Mouse (Mus musculus) forebrain, embryonic 14.5 days (tissue): Measurements from ENCODE around the gene Fibcd1. TPM values are rescaled to one million over a fixed set of nuclear protein-coding genes. Genes with fewer than 3 reads are reported as not detected.
A peak's percentile ranks its signal among the peaks of the same experiment; 100 is the strongest.

Experiments
- ATAC-seq: fragments of 200-750 bp; cut with Nextera tagmentation; 2 replicates; pipeline ENCODE4 v1.8.0; 2017; ENCODE audit warnings: mild to moderate bottlenecking, moderate library complexity
- DNase-seq: peaks from one replicate; pipeline ENCODE4 v3.0.0-alpha.2; 2015; ENCODE audit warnings: low spot score
- H3K27ac ChIP-seq: fragments of 300-500 bp; sonication (generic); 2 replicates; pipeline ENCODE4 v1.5.1; 2014; ENCODE audit warnings: low read depth, mild to moderate bottlenecking, control low read depth, low read length, moderate library complexity
- H3K27me3 ChIP-seq: fragments of 300-500 bp; sonication (generic); replicated peaks from 2 replicates; pipeline ENCODE4 v1.6.1; 2014; ENCODE audit warnings: low read length, control low read depth, mixed read lengths; ENCODE audit not compliant: control insufficient read depth, insufficient read depth
- H3K36me3 ChIP-seq: fragments of 300-500 bp; sonication (generic); 2 replicates; pipeline ENCODE4 v1.6.1; 2014; ENCODE audit warnings: low read length, control low read depth; ENCODE audit not compliant: control insufficient read depth, insufficient read depth
- H3K4me1 ChIP-seq: fragments of 300-500 bp; sonication (generic); 2 replicates; pipeline ENCODE4 v1.6.1; 2014; ENCODE audit warnings: antibody characterized with exemption, low read length, control low read depth; ENCODE audit not compliant: control insufficient read depth, insufficient read depth
- H3K4me2 ChIP-seq: fragments of 300-500 bp; sonication (generic); 2 replicates; pipeline ENCODE4 v1.6.1; 2014; ENCODE audit warnings: mild to moderate bottlenecking, control low read depth, low read length
- H3K4me3 ChIP-seq: fragments of 300-500 bp; sonication (generic); 2 replicates; pipeline ENCODE4 v1.5.1; 2014; ENCODE audit warnings: low read depth, low read length, control low read depth
- H3K9ac ChIP-seq: fragments of 300-500 bp; sonication (generic); 2 replicates; pipeline ENCODE4 v1.6.1; 2014; ENCODE audit warnings: mild to moderate bottlenecking, low read length, control low read depth, moderate library complexity
- H3K9me3 ChIP-seq: fragments of 300-500 bp; sonication (generic); replicated peaks from 2 replicates; pipeline ENCODE4 v1.6.1; 2016; ENCODE audit warnings: low read length, control low read depth, mixed read lengths; ENCODE audit not compliant: control insufficient read depth
- WGBS: fragments of 180-500 bp; shearing (Covaris S2); extraction: QIAGEN DNeasy Blood & Tissue Kit; methylation state at CpG from one replicate; pipeline ENCODE4 v1.1.7; 2014; 5-methylcytosine and 5-hydroxymethylcytosine counted together
- polyA plus RNA-seq: library from polyadenylated mRNA; unstranded; fragments of >200 nt; fragmentation: Nextera tagmentation; extraction: Ambion mirVana; gene quantifications from 2 replicates; pipeline ENCODE4 v1.2.1, GENCODE M21; 2014

The Fibcd1 gene
- polyA plus RNA-seq, 1 experiment from 2014 or later, result 3.0 TPM

- no peak for DNase-seq
- ATAC-seq, result no peak
- H3K4me2 ChIP-seq, result no peak overlapping the region
- WGBS, result 85% methylated on average over 14 of the region's 14 CpGs
- no peak overlapping the region for H3K9ac ChIP-seq
- peaks cover 10% of the 10 kb centered on the region for H3K4me1 ChIP-seq
- no peaks in the 10 kb centered on the region for H3K36me3 ChIP-seq
- H3K9me3 ChIP-seq, result no peaks in the 10 kb centered on the region
- H3K27ac ChIP-seq, result no peak overlapping the region
- no peaks in the 10 kb centered on the region; the same call in 1 of the 2 replicates for H3K27me3 ChIP-seq
- no peak overlapping the region for H3K4me3 ChIP-seq
Observed at GRCm38 (mm10) chr2:31811086-31811958, 34.5 kb downstream of the Fibcd1 start.

GRCm38 (mm10) chr2:31810444-31810843, 35.4 kb downstream of the Fibcd1 start, which contains the start of gene Qrfp:
Gene Qrfp (minus strand): TSS chr2:31810580.
- H3K27me3 ChIP-seq, result no peaks in the 10 kb centered on the region; the same call in 1 of the 2 replicates
- H3K9me3 ChIP-seq, result no peaks in the 10 kb centered on the region
- H3K27ac ChIP-seq, result no peak within 1 kb of the TSS
- no peak within 1 kb of the TSS; the same call in 1 of the 2 replicates for H3K9ac ChIP-seq
- ATAC-seq, result no peak
- WGBS, result 56% methylated on average over 12 of the region's 12 CpGs
- H3K4me3 ChIP-seq, result no peak within 1 kb of the TSS
- H3K4me2 ChIP-seq, result no peak within 1 kb of the TSS
- no peaks in the 10 kb centered on the region for H3K36me3 ChIP-seq
- peaks cover 10% of the 10 kb centered on the region for H3K4me1 ChIP-seq
- DNase-seq, result no peak

DNA sequence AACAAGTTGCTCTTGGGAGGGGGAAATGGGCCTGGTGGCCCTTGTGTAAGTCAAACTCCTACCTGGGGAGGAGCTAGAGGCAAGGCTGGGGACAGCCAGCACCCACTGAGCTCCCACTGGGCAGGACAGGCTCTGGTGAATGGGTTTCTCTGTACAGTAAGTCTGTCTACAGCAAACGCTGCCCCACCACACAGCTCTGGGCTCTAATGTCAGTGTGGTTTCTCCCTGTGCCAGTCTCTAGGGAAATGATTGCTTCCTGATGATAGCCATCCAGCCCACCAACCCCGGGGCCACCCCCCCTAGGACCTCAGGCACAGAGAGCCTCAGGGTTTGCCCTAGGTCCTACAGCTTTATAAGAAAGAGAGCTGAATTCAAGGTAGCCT, 36.5 kb downstream of the Fibcd1 start:
- ATAC-seq, result no peak
- Histone ChIP-seq H3K9ac (no peak overlapping the region; the same call in 1 of the 2 replicates), H3K4me3 (no peak overlapping the region), H3K36me3 (peaks cover 3% of the 10 kb centered on the region), H3K4me1 (peaks cover 10% of the 10 kb centered on the region), H3K4me2 (no peak overlapping the region), H3K27me3 (no peaks in the 10 kb centered on the region; the same call in 1 of the 2 replicates), H3K27ac (no peak overlapping the region), H3K9me3 (no peaks in the 10 kb centered on the region)
- DNase-seq, result no peak
- 65% methylated on average over 2 of the region's 2 CpGs for WGBS

GRCm38 (mm10) chr2:31808410-31809357, 37.1 kb downstream of the Fibcd1 start:
- no peaks in the 10 kb centered on the region; the same call in 1 of the 2 replicates for H3K27me3 ChIP-seq
- H3K4me1 ChIP-seq, result peaks cover 10% of the 10 kb centered on the region
- H3K9me3 ChIP-seq, result no peaks in the 10 kb centered on the region
- 37% methylated on average over 28 of the region's 28 CpGs for WGBS
- peak; percentile 50 for DNase-seq
- no peak overlapping the region for H3K4me3 ChIP-seq
- ATAC-seq, result peak; percentile 30; the same call in 1 of the 2 replicates
- peaks cover 10% of the 10 kb centered on the region for H3K36me3 ChIP-seq
- peak overlapping the region; percentile 1; the same call in 1 of the 2 replicates for H3K9ac ChIP-seq
- no peak overlapping the region for H3K27ac ChIP-seq
- no peak overlapping the region for H3K4me2 ChIP-seq

GRCm38 (mm10) chr2:31806639-31807382, 39.0 kb downstream of the Fibcd1 start:
- Histone ChIP-seq H3K9me3 (no peaks in the 10 kb centered on the region), H3K4me2 (no peak overlapping the region), H3K4me1 (peaks cover 10% of the 10 kb centered on the region), H3K36me3 (peaks cover 28% of the 10 kb centered on the region), H3K27me3 (no peaks in the 10 kb centered on the region), H3K9ac (peak overlapping the region; percentile 5; the same call in 1 of the 2 replicates), H3K4me3 (no peak overlapping the region), H3K27ac (peak overlapping the region; percentile 80)
- DNase-seq (peak; percentile 71), ATAC-seq (peak; percentile 47)
- 16% methylated on average over 9 of the region's 9 CpGs for WGBS

DNA sequence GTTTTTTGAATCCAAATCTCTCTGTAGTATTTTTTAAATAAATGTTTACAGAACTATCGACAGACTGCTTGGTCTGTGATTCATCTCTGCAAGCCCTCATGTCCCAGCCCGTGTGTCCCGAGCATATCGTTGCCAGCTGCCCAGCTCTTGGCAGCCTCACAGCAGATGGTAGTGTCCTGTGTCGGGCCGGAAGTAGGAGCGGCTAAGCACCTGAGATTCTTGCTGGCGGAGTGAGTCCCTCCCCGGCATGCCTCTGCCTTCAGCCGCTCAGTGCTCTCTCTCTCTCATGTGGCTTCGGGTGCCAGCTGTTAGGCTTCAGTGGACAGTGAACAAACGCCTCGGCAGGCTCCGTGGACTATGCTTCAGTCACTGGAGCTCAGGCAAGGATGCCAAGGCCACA, 42.3 kb downstream of the Fibcd1 start:
- peaks cover 62% of the 10 kb centered on the region for H3K36me3 ChIP-seq
- 87% methylated on average over 14 of the region's 14 CpGs for WGBS

GRCm38 (mm10) chr2:31802811-31803210, 43.0 kb downstream of the Fibcd1 start:
- no peaks in the 10 kb centered on the region for H3K9me3 ChIP-seq
- H3K4me3 ChIP-seq, result no peak overlapping the region
- no peak overlapping the region for H3K27ac ChIP-seq
- H3K9ac ChIP-seq, result no peak overlapping the region
- H3K36me3 ChIP-seq, result peaks cover 68% of the 10 kb centered on the region
- peaks cover 2% of the 10 kb centered on the region; the same call in 1 of the 2 replicates for H3K4me1 ChIP-seq
- no peaks in the 10 kb centered on the region for H3K27me3 ChIP-seq
- WGBS, result 84% methylated on average over 8 of the region's 8 CpGs
- DNase-seq (no peak), ATAC-seq (no peak)
- H3K4me2 ChIP-seq, result no peak overlapping the region

More for the DNA sequence above, 42.3 kb downstream of the Fibcd1 start:
- H3K9ac ChIP-seq, result no peak overlapping the region
- H3K27ac ChIP-seq, result no peak overlapping the region
- H3K4me1 ChIP-seq, result peaks cover 4% of the 10 kb centered on the region
- ATAC-seq (no peak), DNase-seq (no peak)
- no peak overlapping the region for H3K4me3 ChIP-seq
- no peak overlapping the region for H3K4me2 ChIP-seq
- H3K9me3 ChIP-seq, result no peaks in the 10 kb centered on the region
- H3K27me3 ChIP-seq, result no peaks in the 10 kb centered on the region

GRCm38 (mm10) chr2:31801416-31801815, 44.4 kb downstream of the Fibcd1 start:
- Histone ChIP-seq H3K4me1 (no peaks in the 10 kb centered on the region), H3K4me3 (no peak overlapping the region), H3K27me3 (no peaks in the 10 kb centered on the region), H3K36me3 (peaks cover 82% of the 10 kb centered on the region), H3K9ac (no peak overlapping the region), H3K4me2 (no peak overlapping the region), H3K9me3 (no peaks in the 10 kb centered on the region), H3K27ac (no peak overlapping the region)
- ATAC-seq (no peak), DNase-seq (no peak)
- 87% methylated on average over 9 of the region's 9 CpGs for WGBS
